In genomic region chr19:41288568-41288967, GRCm38 (mm10) we compare ENCODE assay signal across 17 mouse cellular contexts.
"Had no signal": no experiment of that assay in that cellular context is flagged by ENCODE, and none has a peak within 500 bp of the region (broad histone marks: within the 10 kb centered on the region; RNA-seq: fewer than 3 reads in every experiment).

No protein-coding gene starts in this region.

- H3K27me3 ChIP-seq: lung, embryonic 15.5 days; midbrain, embryonic 15.5 days; neural tube, embryonic 12.5 days; stomach, embryonic 15.5 days had no signal

- H3K9me3 ChIP-seq: lung, embryonic 15.5 days; megakaryocyte, embryonic 14.5 days; midbrain, embryonic 13.5 days; midbrain, embryonic 15.5 days; neural tube, embryonic 12.5 days; stomach, embryonic 15.5 days had no signal

- H3K9ac ChIP-seq: lung, embryonic 15.5 days; midbrain, embryonic 13.5 days; midbrain, embryonic 15.5 days; neural tube, embryonic 12.5 days; stomach, embryonic 15.5 days had no signal

- DNase-seq: lung, adult 2 months; lung, postnatal 14 days; lung, postnatal 36 days; right cerebral cortex, postnatal 14 days; thymus, adult 2 months; thymus, postnatal 25 days; thymus, postnatal 4 days had no signal

- H3K4me2 ChIP-seq: lung, embryonic 15.5 days; midbrain, embryonic 11.5 days; midbrain, embryonic 13.5 days; midbrain, embryonic 15.5 days; neural tube, embryonic 12.5 days; stomach, embryonic 15.5 days had no signal

- H3K4me1 ChIP-seq: midbrain, embryonic 13.5 days; neural tube, embryonic 12.5 days had no signal

- H3K27ac ChIP-seq: lung, embryonic 15.5 days; macrophage; midbrain, embryonic 13.5 days; midbrain, embryonic 15.5 days; neural tube, embryonic 12.5 days; stomach, embryonic 15.5 days; stomach, postnatal 0 days had no signal

- H3K4me3 ChIP-seq: lung, embryonic 15.5 days; megakaryocyte, embryonic 14.5 days; midbrain, embryonic 13.5 days; midbrain, embryonic 15.5 days; neural tube, embryonic 12.5 days; stomach, embryonic 15.5 days had no signal

- ATAC-seq: lung, postnatal 0 days; midbrain, embryonic 13.5 days; midbrain, embryonic 15.5 days had no signal

- H3K36me3 ChIP-seq: lung, embryonic 15.5 days; midbrain, embryonic 13.5 days; midbrain, embryonic 15.5 days; neural tube, embryonic 12.5 days; stomach, embryonic 15.5 days had no signal
